Mouse (Mus musculus) stomach, postnatal 0 days (tissue): ENCODE measurements around the gene Izumo4.

Experiments used
- CTCF ChIP-seq: IDR thresholded peaks from 2 replicates; pipeline ENCODE4 v1.5.1; 2016; ENCODE audit warnings: antibody characterized with exemption, low read depth, mild to moderate bottlenecking, moderate library complexity
- EP300 ChIP-seq: optimal IDR thresholded peaks from 2 replicates; pipeline ENCODE3; 2016; ENCODE audit warnings: antibody characterized with exemption

GRCm38 (mm10) chr10:80663485-80664196 is 38.3 kb upstream of the Izumo4 start:
- no peak for TF ChIP-seq CTCF
- TF ChIP-seq EP300, result no peak
